Mouse (Mus musculus): ENCODE results near the gene St6galnac6. TPM values are rescaled to one million over a fixed set of nuclear protein-coding genes. Genes with fewer than 3 reads are reported as not detected.
A peak's percentile ranks its signal among the peaks of the same experiment; 100 is the strongest.

Gene St6galnac6
- 100 to 1,000 TPM; 110 to 144 (median 116) TPM for total RNA-seq (2022)

DNA sequence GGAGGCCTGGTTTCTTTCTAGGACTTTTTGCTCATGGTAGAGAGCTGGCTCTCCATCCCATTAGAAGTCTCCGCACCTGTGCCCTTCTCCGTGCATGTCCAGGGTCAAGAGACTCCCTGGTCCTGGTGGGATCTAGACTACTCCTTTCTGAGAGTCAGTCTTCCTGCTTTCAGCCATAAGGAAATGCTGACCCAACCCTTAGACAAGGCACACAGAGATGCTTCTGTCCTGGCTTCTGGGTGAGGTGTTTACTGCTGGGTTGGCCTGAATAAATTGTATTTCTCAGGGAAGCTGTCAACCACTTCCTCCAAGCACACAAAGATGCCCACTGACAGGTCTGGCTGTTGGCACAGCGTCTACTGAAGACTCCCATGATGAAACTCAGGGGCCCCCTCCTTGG lies at the start of gene St6galnac6:
Gene St6galnac6, plus strand, starts transcription at position 301 of the 400 bp plus-strand sequence.
- no peak for DNase-seq (ENCODE audit: low spot score in 2 of 2)

GRCm38 (mm10) chr2:32549764-32550163 lies 49.7 kb upstream of the St6galnac6 start:
- DNase-seq (ENCODE audit: low spot score in 2 of 2) = peak in 1 of 2 experiments; percentile 38

GRCm38 (mm10) chr2:32551236-32551635 lies 48.3 kb upstream of the St6galnac6 start:
- DNase-seq (ENCODE audit: low spot score in 2 of 2) = no peak

GRCm38 (mm10) chr2:32553592-32554148 lies 45.8 kb upstream of the St6galnac6 start:
- no peak for DNase-seq (ENCODE audit: low spot score in 2 of 2)

GRCm38 (mm10) chr2:32555484-32555883 lies 44.0 kb upstream of the St6galnac6 start:
- DNase-seq (ENCODE audit: low spot score in 2 of 2) = no peak

GRCm38 (mm10) chr2:32556019-32556418 lies 43.5 kb upstream of the St6galnac6 start:
- no peak for DNase-seq (ENCODE audit: low spot score in 2 of 2)

- DNase-seq (ENCODE audit: low spot score in 2 of 2) = peak; percentile 73 to 84
Observed at GRCm38 (mm10) chr2:32559570-32559969, 39.9 kb upstream of the St6galnac6 start.

GRCm38 (mm10) chr2:32566536-32567063 lies 32.9 kb upstream of the St6galnac6 start:
- DNase-seq (ENCODE audit: low spot score in 2 of 2) = peak in 1 of 2 experiments; percentile 69

DNA sequence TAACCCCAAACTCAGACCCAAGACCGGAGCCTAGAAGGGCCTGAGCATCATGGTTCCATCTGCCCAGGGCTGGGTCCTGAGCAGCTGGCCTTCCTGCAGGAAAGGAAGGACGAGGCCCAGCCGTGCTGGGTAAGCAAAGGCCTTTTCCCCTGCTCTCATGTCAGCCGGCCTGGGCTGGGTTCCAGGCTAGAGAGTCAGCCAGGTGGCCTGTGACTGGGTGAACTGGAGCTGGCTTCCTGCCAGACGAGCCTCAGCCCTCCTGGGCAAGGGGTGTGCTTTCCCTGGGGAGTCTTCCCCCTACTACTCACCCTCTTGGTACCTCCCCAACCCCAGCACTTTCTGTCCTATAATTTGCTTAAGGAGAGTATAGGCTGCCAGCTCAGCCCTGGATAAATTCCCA lies 31.4 kb upstream of the St6galnac6 start:
- DNase-seq (ENCODE audit: low spot score in 2 of 2) = no peak

- no peak for DNase-seq (ENCODE audit: low spot score in 2 of 2)
Observed at GRCm38 (mm10) chr2:32568941-32569340, 30.6 kb upstream of the St6galnac6 start.

- DNase-seq (ENCODE audit: low spot score in 2 of 2) = peak; percentile 91 to 92
Observed at GRCm38 (mm10) chr2:32570698-32571494, 28.6 kb upstream of the St6galnac6 start, which contains the start of gene Dpm2. Gene Dpm2, plus strand, starts transcription at chr2:32570858.

DNA sequence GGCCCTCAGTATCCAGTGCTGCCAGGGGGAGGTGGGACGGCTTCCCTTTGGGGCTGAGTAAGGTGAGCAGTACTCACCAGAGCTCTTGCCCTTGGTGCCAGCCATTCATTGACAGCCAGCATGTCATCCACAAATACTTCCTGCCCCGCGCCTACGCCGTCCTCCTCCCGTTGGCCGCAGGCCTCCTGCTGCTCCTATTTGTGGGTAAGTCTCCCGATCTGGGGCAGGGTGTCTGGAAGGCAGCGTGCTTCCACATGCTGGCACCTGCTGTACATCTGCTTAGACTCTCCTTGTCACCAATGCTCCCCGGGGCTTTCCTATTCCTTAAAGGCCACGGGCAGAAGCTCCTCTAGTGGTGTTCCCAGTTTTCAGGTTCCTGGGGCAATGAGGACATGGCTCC lies 27.3 kb upstream of the St6galnac6 start:
- DNase-seq (ENCODE audit: low spot score in 2 of 2) = no peak

- no peak for DNase-seq (ENCODE audit: low spot score in 2 of 2)
Observed at GRCm38 (mm10) chr2:32574497-32574896, 25.0 kb upstream of the St6galnac6 start, which contains the start of gene Pip5kl1. Gene Pip5kl1, plus strand, starts transcription at chr2:32574797.

- peak in 1 of 2 experiments; percentile 71 for DNase-seq (ENCODE audit: low spot score in 2 of 2)
Observed at GRCm38 (mm10) chr2:32574901-32575585, 24.5 kb upstream of the St6galnac6 start.

DNA sequence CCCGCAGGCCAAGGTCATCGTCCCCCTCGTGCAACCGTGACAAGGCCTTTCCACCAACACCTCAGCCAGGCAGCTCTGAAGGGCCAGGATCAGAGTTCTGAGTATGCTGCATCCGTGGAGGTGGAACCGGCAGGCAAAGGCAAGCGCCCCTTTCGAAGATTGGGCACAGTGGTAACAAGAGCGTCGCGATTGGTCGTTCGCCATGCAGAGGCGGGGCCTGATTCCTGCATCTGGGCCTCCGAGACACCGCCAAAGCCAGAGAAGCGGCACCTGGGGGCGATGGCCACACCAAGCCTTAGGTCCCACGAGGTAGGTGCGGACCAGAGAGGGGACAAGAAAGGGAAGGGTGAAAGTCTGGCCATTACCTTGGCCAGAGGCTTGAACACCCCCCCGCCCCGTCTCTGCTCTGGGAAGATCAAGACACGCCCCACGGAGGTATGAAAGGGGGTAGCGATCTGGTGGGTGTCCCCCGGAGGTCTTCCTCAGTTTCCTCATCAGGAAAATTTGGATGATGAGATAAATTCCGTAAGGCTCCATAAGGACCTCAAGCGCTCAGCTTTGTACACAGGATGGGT lies 23.8 kb upstream of the St6galnac6 start, which contains the start of gene 9430097D07Rik:
Gene 9430097D07Rik, minus strand, starts transcription at position 99 of the 575 bp plus-strand sequence.
- peak in 1 of 2 experiments; percentile 65 for DNase-seq (ENCODE audit: low spot score in 2 of 2)

- DNase-seq (ENCODE audit: low spot score in 2 of 2) = no peak
Observed at GRCm38 (mm10) chr2:32576532-32576931, 23.0 kb upstream of the St6galnac6 start.

- DNase-seq (ENCODE audit: low spot score in 2 of 2) = no peak
Observed at GRCm38 (mm10) chr2:32578146-32579046, 21.1 kb upstream of the St6galnac6 start.

GRCm38 (mm10) chr2:32581450-32582095 lies 17.9 kb upstream of the St6galnac6 start:
- DNase-seq (ENCODE audit: low spot score in 2 of 2) = peak; percentile 73 to 81
